Mouse (Mus musculus) hindbrain, embryonic 11.5 days (tissue): ENCODE results near the gene Olfr91. TPM values are rescaled to one million over a fixed set of nuclear protein-coding genes. Genes with fewer than 3 reads are reported as not detected.

Experiments used
- ATAC-seq: fragments of 200-750 bp; cut with Nextera tagmentation; 2 replicates; pipeline ENCODE4 v1.8.0; 2017; ENCODE audit warnings: mild to moderate bottlenecking, moderate TSS enrichment, moderate library complexity; ENCODE audit not compliant: low FRiP score
- DNase-seq: peaks from one replicate; pipeline ENCODE4 v3.0.0-alpha.2; 2015; ENCODE audit warnings: low spot score
- H3K27ac ChIP-seq: fragments of 300-500 bp; sonication (generic); 2 replicates; pipeline ENCODE4 v1.5.1; 2014; ENCODE audit warnings: mild to moderate bottlenecking, low read depth, low read length
- H3K27me3 ChIP-seq: fragments of 300-500 bp; sonication (generic); 2 replicates; pipeline ENCODE4 v1.6.1; 2014; ENCODE audit warnings: mild to moderate bottlenecking, low read length, moderate library complexity, mixed read lengths; ENCODE audit not compliant: control insufficient read depth, insufficient read depth
- H3K36me3 ChIP-seq: fragments of 300-500 bp; sonication (generic); 2 replicates; pipeline ENCODE4 v1.6.1; 2014; ENCODE audit warnings: mild to moderate bottlenecking, low read length, moderate library complexity, mixed read lengths; ENCODE audit not compliant: control insufficient read depth, insufficient read depth
- H3K4me1 ChIP-seq: fragments of 300-500 bp; sonication (generic); replicated peaks from 2 replicates; pipeline ENCODE4 v1.6.1; 2014; ENCODE audit warnings: low read length, mixed read lengths; ENCODE audit not compliant: control insufficient read depth, insufficient read depth
- H3K4me2 ChIP-seq: fragments of 300-500 bp; sonication (generic); replicated peaks from 2 replicates; pipeline ENCODE4 v1.6.1; 2014; ENCODE audit warnings: mild to moderate bottlenecking, low read depth, low read length
- H3K4me3 ChIP-seq: fragments of 300-500 bp; sonication (generic); 2 replicates; pipeline ENCODE4 v1.5.1; 2014; ENCODE audit warnings: low read depth, low read length
- H3K9ac ChIP-seq: fragments of 300-500 bp; sonication (generic); 2 replicates; pipeline ENCODE4 v1.6.1; 2014; ENCODE audit warnings: low read depth, low read length
- H3K9me3 ChIP-seq: fragments of 300-500 bp; sonication (generic); 2 replicates; pipeline ENCODE4 v1.6.1; 2016; ENCODE audit warnings: low read length; ENCODE audit not compliant: control insufficient read depth
- WGBS: fragments of 180-500 bp; shearing (Covaris S2); extraction: QIAGEN DNeasy Blood & Tissue Kit; methylation state at CpG from one replicate; pipeline ENCODE4 v1.1.7; 2014; 5-methylcytosine and 5-hydroxymethylcytosine counted together
- polyA plus RNA-seq: library from polyadenylated mRNA; unstranded; fragments of >200 nt; fragmentation: Nextera tagmentation; extraction: Ambion mirVana; gene quantifications from 2 replicates; pipeline ENCODE4 v1.2.1, GENCODE M21; 2014

The Olfr91 gene
- polyA plus RNA-seq, 1 experiment from 2014 or later, result 0.08 TPM

- Histone ChIP-seq H3K4me2 (no peak overlapping the region), H3K27me3 (no peaks in the 10 kb centered on the region), H3K4me3 (no peak overlapping the region), H3K36me3 (no peaks in the 10 kb centered on the region), H3K9ac (no peak overlapping the region), H3K27ac (no peak overlapping the region), H3K9me3 (no peaks in the 10 kb centered on the region), H3K4me1 (no peaks in the 10 kb centered on the region)
- WGBS, result 96% methylated on average over 4 of the region's 4 CpGs
- DNase-seq (no peak), ATAC-seq (no peak)
These were observed 16.4 kb downstream of the Olfr91 start for GRCm38 (mm10) chr17:37081659-37082058.

GRCm38 (mm10) chr17:37080119-37080518, 18.0 kb downstream of the Olfr91 start:
- 24% methylated on average over 5 of the region's 5 CpGs for WGBS
- Histone ChIP-seq H3K4me1 (no peaks in the 10 kb centered on the region), H3K9me3 (no peaks in the 10 kb centered on the region), H3K9ac (no peak overlapping the region), H3K4me3 (no peak overlapping the region), H3K36me3 (no peaks in the 10 kb centered on the region), H3K4me2 (no peak overlapping the region), H3K27me3 (no peaks in the 10 kb centered on the region), H3K27ac (no peak overlapping the region)
- no peak for DNase-seq
- ATAC-seq, result no peak

DNA sequence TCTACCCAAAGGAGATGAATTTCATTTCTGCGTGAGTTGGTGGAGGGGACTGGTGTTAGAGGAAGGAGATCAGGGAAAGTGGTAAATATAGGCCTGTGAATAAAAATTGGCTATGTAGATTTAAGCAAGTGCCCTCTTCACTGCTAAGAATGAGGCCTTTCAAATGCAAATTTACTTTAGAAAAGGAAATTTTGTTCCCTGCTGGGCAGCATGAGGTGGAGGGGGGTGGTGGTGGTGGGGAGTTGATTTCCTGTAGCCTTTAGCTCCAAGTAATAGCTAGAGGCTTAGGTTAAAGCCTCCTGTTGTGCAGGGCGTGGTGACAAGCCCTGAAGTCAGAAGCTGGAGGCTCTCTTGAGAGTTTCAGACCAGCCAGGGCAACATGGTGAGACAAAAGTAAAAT, 19.1 kb downstream of the Olfr91 start:
- no peak overlapping the region for H3K9ac ChIP-seq
- H3K27me3 ChIP-seq, result no peaks in the 10 kb centered on the region
- H3K36me3 ChIP-seq, result no peaks in the 10 kb centered on the region
- ATAC-seq, result peak; percentile 70
- H3K4me1 ChIP-seq, result no peaks in the 10 kb centered on the region
- 0 out of 2 replicates have a peak overlapping the region, but pooled peaks have one; percentile 12 for H3K4me2 ChIP-seq
- WGBS, result 8% methylated on average over 2 of the region's 2 CpGs
- DNase-seq, result peak; percentile 44
- H3K4me3 ChIP-seq, result no peak overlapping the region
- no peak overlapping the region for H3K27ac ChIP-seq
- no peaks in the 10 kb centered on the region for H3K9me3 ChIP-seq

DNA sequence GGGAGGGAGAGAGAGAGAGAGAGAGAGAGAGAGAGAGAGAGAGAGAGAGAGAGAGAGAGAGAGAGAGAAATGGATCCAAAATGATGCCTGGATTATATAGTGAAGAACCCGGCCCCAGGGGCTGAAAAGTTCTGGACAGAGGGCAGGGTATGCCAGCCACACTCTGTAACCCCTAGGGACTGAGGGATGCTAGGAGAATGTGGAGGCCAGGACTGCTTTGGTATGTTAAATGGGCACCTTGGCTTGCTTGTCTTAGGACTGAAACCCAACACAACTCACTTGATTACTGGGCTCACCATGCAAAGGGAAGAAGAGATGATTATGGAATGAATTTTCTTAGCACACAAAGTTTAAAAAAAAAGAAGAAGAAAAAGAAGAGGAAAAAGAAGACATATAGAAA, 19.9 kb downstream of the Olfr91 start:
- H3K4me1 ChIP-seq, result no peaks in the 10 kb centered on the region
- no peak overlapping the region for H3K27ac ChIP-seq
- H3K4me3 ChIP-seq, result no peak overlapping the region
- H3K27me3 ChIP-seq, result no peaks in the 10 kb centered on the region
- H3K4me2 ChIP-seq, result no peak overlapping the region
- DNase-seq, result no peak
- no peak for ATAC-seq
- no peak overlapping the region for H3K9ac ChIP-seq
- WGBS, result 13% methylated on average over 1 of the region's 1 CpGs
- no peaks in the 10 kb centered on the region for H3K9me3 ChIP-seq
- no peaks in the 10 kb centered on the region for H3K36me3 ChIP-seq

GRCm38 (mm10) chr17:37075766-37076165, 22.3 kb downstream of the Olfr91 start:
- no peak for DNase-seq
- Histone ChIP-seq H3K4me1 (peaks cover 3% of the 10 kb centered on the region; the same call in 1 of the 2 replicates), H3K4me3 (no peak overlapping the region), H3K27me3 (no peaks in the 10 kb centered on the region), H3K9ac (no peak overlapping the region), H3K9me3 (no peaks in the 10 kb centered on the region), H3K27ac (no peak overlapping the region), H3K36me3 (no peaks in the 10 kb centered on the region), H3K4me2 (no peak overlapping the region)
- WGBS, result 94% methylated on average over 2 of the region's 2 CpGs
- ATAC-seq, result no peak

DNA sequence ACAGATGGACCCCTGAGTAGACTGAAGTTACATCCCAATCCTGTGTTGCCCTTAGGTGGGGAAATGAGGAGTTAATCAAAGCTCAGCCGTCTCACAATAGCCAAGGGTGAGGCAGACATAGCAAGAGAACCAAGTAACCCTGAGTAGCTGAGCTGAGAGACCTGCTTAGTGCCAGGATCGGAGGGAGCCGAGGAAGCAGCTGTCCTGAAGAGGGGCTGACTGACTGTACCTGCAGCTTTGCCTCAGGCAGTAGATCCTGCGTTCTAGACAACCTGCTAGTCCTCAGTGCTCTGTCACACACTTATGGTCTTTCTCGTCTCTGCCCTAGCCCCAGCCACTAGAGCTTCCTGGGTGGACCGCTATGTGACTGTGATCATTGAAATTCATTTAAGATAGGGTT, 22.9 kb downstream of the Olfr91 start:
- H3K36me3 ChIP-seq, result peaks cover 5% of the 10 kb centered on the region; the same call in 1 of the 2 replicates
- no peaks in the 10 kb centered on the region for H3K9me3 ChIP-seq
- no peak overlapping the region for H3K4me3 ChIP-seq
- peaks cover 3% of the 10 kb centered on the region; the same call in 1 of the 2 replicates for H3K4me1 ChIP-seq
- DNase-seq (no peak), ATAC-seq (no peak)
- H3K27me3 ChIP-seq, result no peaks in the 10 kb centered on the region
- no peak overlapping the region for H3K27ac ChIP-seq
- H3K4me2 ChIP-seq, result no peak overlapping the region
- no peak overlapping the region for H3K9ac ChIP-seq
- WGBS, result 91% methylated on average over 6 of the region's 6 CpGs

DNA sequence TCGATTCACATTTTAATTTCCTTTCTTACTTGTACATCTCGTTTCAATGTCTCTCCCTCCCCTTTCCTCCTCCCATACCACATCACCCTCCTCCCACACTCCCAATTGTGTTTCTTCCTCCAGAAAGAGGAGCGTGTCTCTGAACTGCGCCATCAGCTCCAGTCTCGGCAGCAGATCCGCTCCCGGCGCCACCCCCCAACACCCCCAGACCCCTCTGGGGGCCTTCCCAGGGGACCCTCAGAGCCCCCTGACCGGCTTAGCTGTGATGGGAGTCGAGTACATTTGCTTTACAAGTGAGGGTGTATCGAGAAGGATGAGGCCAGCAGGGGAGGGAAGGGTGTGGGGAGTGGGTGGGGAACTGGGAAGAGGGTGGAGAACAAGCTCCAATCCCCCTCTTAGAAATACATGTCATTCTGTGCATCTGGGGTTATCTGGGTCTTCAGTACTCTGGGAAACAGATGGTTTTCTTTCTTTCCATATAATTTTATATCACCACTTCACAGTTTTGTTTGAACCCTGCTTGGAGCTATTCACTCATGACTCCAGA, 25.3 kb downstream of the Olfr91 start:
- 39% methylated on average over 11 of the region's 11 CpGs for WGBS
- H3K9ac ChIP-seq, result 0 out of 2 replicates have a peak overlapping the region, but pooled peaks have one; percentile 31
- ATAC-seq (peak; percentile 46), DNase-seq (no peak)
- no peak overlapping the region for H3K4me2 ChIP-seq
- no peaks in the 10 kb centered on the region for H3K27me3 ChIP-seq
- no peak overlapping the region for H3K4me3 ChIP-seq
- H3K36me3 ChIP-seq, result peaks cover 10% of the 10 kb centered on the region; the same call in 1 of the 2 replicates
- no peaks in the 10 kb centered on the region for H3K9me3 ChIP-seq
- H3K27ac ChIP-seq, result peak overlapping the region; percentile 42; the same call in 1 of the 2 replicates
- H3K4me1 ChIP-seq, result peaks cover 3% of the 10 kb centered on the region; the same call in 1 of the 2 replicates

GRCm38 (mm10) chr17:37072080-37072729, 25.9 kb downstream of the Olfr91 start:
- Histone ChIP-seq H3K4me1 (peaks cover 3% of the 10 kb centered on the region; the same call in 1 of the 2 replicates), H3K36me3 (peaks cover 15% of the 10 kb centered on the region), H3K27ac (peak overlapping the region; percentile 19; the same call in 1 of the 2 replicates), H3K27me3 (no peaks in the 10 kb centered on the region), H3K4me2 (no peak overlapping the region), H3K9me3 (no peaks in the 10 kb centered on the region), H3K4me3 (no peak overlapping the region), H3K9ac (no peak overlapping the region; the same call in 1 of the 2 replicates)
- DNase-seq, result no peak
- peak; percentile 58; the same call in 1 of the 2 replicates for ATAC-seq
- 54% methylated on average over 12 of the region's 12 CpGs for WGBS

DNA sequence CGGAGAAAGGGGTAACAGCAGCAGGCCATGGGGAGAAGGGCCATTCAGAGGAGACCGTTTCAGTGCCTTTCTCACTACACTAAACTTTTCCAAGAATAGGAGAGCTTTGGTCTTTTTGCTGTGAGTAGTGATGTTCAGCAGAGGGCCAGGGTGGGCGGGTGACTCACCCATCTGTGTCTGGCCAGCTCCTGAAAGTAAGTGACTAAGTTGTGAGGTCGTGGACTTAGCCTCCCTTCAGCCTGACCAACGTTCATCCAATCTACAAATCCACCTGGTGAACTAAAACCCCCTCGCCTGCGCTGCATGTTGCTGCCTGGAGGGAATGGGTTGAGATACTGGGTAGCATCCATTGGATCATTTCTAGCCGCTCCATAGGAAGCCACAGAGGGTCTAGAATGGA, 28.0 kb downstream of the Olfr91 start:
- Histone ChIP-seq H3K9me3 (no peaks in the 10 kb centered on the region), H3K27ac (no peak overlapping the region), H3K9ac (no peak overlapping the region), H3K4me2 (no peak overlapping the region), H3K36me3 (peaks cover 23% of the 10 kb centered on the region), H3K4me1 (peaks cover 3% of the 10 kb centered on the region; the same call in 1 of the 2 replicates), H3K4me3 (no peak overlapping the region), H3K27me3 (no peaks in the 10 kb centered on the region)
- WGBS, result 88% methylated on average over 8 of the region's 8 CpGs
- DNase-seq (no peak), ATAC-seq (no peak)
